9 mouse cellular contexts compared by ENCODE assay signal in the genomic region with DNA sequence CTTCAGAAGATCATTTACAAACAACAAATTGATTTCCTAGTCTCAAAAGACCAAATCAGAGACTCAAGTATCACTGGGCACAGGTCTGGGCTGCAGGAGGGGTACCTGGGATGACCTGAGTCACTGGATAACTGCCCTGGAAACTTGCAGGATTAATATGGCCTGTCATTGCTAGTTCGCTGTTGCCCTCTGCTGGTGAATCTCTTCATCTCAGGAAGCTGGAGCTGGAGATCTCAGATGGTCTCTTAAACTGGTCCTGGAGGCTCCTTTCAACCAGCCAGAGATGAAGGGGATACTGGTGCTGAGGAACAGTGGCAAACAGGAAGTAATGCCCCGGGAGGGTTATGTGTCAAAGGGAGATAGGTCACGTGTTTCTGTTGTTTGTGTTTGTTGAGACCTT.
DNase-seq lines count a peak whose midpoint lies in the region; ATAC-seq and TF ChIP-seq lines count a peak whose summit lies in the region.
"Had no signal": no experiment of that assay in that cellular context is flagged by ENCODE, and none has a peak within 500 bp of the region (broad histone marks: within the 10 kb centered on the region; RNA-seq: fewer than 3 reads in every experiment).

No protein-coding gene starts in this region.

- ATAC-seq in liver, embryonic 11.5 days (replicated peaks; ENCODE audit: low FRiP score) = no peak
- ATAC-seq in kidney, embryonic 14.5 days (ENCODE audit: low FRiP score, low TSS enrichment) = 0 out of 2 replicates have a peak, but pooled peaks have one; percentile 52
- ATAC-seq in limb, embryonic 11.5 days (ENCODE audit: insufficient number of reproducible peaks, low FRiP score, low TSS enrichment, low read depth) = peak; percentile 26; the same call in 1 of the 2 replicates
- ATAC-seq in neural tube, embryonic 14.5 days (ENCODE audit: low read depth) = peak; percentile 77; the same call in 1 of the 2 replicates

- peak; percentile 56 for TF ChIP-seq CTCF in liver, adult 2 months (IDR thresholded peaks at IDR 0.05; ENCODE audit: low read depth, low read length)

- WGBS in liver, adult 2 months = 2% methylated on average over 3 of the region's 3 CpGs
- WGBS in liver, embryonic 11.5 days = 2% methylated on average over 3 of the region's 3 CpGs
- WGBS in kidney, embryonic 14.5 days = 1% methylated on average over 3 of the region's 3 CpGs
- 1% methylated on average over 3 of the region's 3 CpGs for WGBS in limb, embryonic 11.5 days
- WGBS in neural tube, embryonic 14.5 days = 5% methylated on average over 3 of the region's 3 CpGs

- no peak overlapping the region for H3K4me2 ChIP-seq in liver, embryonic 11.5 days
- no peak overlapping the region for H3K4me2 ChIP-seq in kidney, embryonic 14.5 days (replicated peaks; ENCODE audit: low read depth, low read length)
- no peak overlapping the region for H3K4me2 ChIP-seq in limb, embryonic 11.5 days (ENCODE audit: low read depth, severe bottlenecking)
- H3K4me2 ChIP-seq in neural tube, embryonic 14.5 days (ENCODE audit: low read depth, low read length) = no peak overlapping the region

- no peaks in the 10 kb centered on the region for H3K36me3 ChIP-seq in liver, adult 2 months (ENCODE audit: control insufficient read depth, insufficient read depth, low read length)
- no peaks in the 10 kb centered on the region for H3K36me3 ChIP-seq in liver, embryonic 11.5 days (ENCODE audit: control insufficient read depth, insufficient read depth, low read length)
- H3K36me3 ChIP-seq in kidney, embryonic 14.5 days (ENCODE audit: control insufficient read depth, insufficient read depth, low read length) = no peaks in the 10 kb centered on the region
- no peaks in the 10 kb centered on the region for H3K36me3 ChIP-seq in limb, embryonic 11.5 days (ENCODE audit: control insufficient read depth, insufficient read depth, low read length)
- H3K36me3 ChIP-seq in neural tube, embryonic 14.5 days (ENCODE audit: control insufficient read depth, insufficient read depth, low read length) = no peaks in the 10 kb centered on the region

- TF ChIP-seq POLR2A in liver, adult 2 months (IDR thresholded peaks at IDR 0.05; ENCODE audit: extremely low read depth, insufficient read depth, low read length) = no peak

- no peaks in the 10 kb centered on the region for H3K27me3 ChIP-seq in liver, adult 2 months (ENCODE audit: control insufficient read depth, insufficient read depth, low read length)
- no peaks in the 10 kb centered on the region for H3K27me3 ChIP-seq in liver, embryonic 11.5 days (replicated peaks; ENCODE audit: control insufficient read depth, insufficient read depth, low read length)
- no peaks in the 10 kb centered on the region for H3K27me3 ChIP-seq in kidney, embryonic 14.5 days (ENCODE audit: control insufficient read depth, insufficient read depth, low read length)
- no peaks in the 10 kb centered on the region for H3K27me3 ChIP-seq in limb, embryonic 11.5 days (ENCODE audit: control insufficient read depth, insufficient read depth, low read length)
- no peaks in the 10 kb centered on the region for H3K27me3 ChIP-seq in neural tube, embryonic 14.5 days (ENCODE audit: control insufficient read depth, insufficient read depth, low read length)

- no peaks in the 10 kb centered on the region for H3K4me1 ChIP-seq in liver, adult 2 months (ENCODE audit: control insufficient read depth, insufficient read depth, low read length)
- H3K4me1 ChIP-seq in liver, embryonic 11.5 days (replicated peaks; ENCODE audit: control insufficient read depth, insufficient read depth, low read length) = no peaks in the 10 kb centered on the region
- no peaks in the 10 kb centered on the region for H3K4me1 ChIP-seq in kidney, embryonic 14.5 days (ENCODE audit: control insufficient read depth, insufficient read depth, low read length)
- H3K4me1 ChIP-seq in limb, embryonic 11.5 days (ENCODE audit: control insufficient read depth, insufficient read depth, low read length) = no peaks in the 10 kb centered on the region
- H3K4me1 ChIP-seq in neural tube, embryonic 14.5 days (ENCODE audit: control insufficient read depth, insufficient read depth, low read length) = no peaks in the 10 kb centered on the region

- H3K9ac ChIP-seq in liver, adult 2 months (ENCODE audit: low read depth, low read length) = no peak overlapping the region
- H3K9ac ChIP-seq in liver, embryonic 11.5 days (ENCODE audit: low read depth, low read length) = no peak overlapping the region
- no peak overlapping the region for H3K9ac ChIP-seq in kidney, embryonic 14.5 days (ENCODE audit: low read depth, low read length)
- H3K9ac ChIP-seq in limb, embryonic 11.5 days (ENCODE audit: low read length) = no peak overlapping the region
- no peak overlapping the region for H3K9ac ChIP-seq in neural tube, embryonic 14.5 days (replicated peaks; ENCODE audit: low read depth, low read length)

- no peaks in the 10 kb centered on the region for H3K79me2 ChIP-seq in liver, adult 2 months (ENCODE audit: control insufficient read depth, insufficient read depth, low read length)

- H3K27ac ChIP-seq in liver, adult 2 months (replicated peaks; ENCODE audit: insufficient read depth, low read depth, low read length) = no peak overlapping the region
- H3K27ac ChIP-seq in liver, embryonic 11.5 days (ENCODE audit: low read depth, low read length) = no peak overlapping the region
- H3K27ac ChIP-seq in kidney, embryonic 14.5 days (ENCODE audit: low read depth, low read length) = no peak overlapping the region
- H3K27ac ChIP-seq in limb, embryonic 11.5 days (replicated peaks; ENCODE audit: low read depth, low read length) = no peak overlapping the region
- H3K27ac ChIP-seq in neural tube, embryonic 14.5 days (ENCODE audit: low read depth, low read length) = no peak overlapping the region

- no peak overlapping the region for H3K4me3 ChIP-seq in liver, adult 2 months (ENCODE audit: insufficient read depth, low read depth, low read length)
- no peak overlapping the region for H3K4me3 ChIP-seq in liver, embryonic 11.5 days (ENCODE audit: low read depth, low read length)
- H3K4me3 ChIP-seq in kidney, embryonic 14.5 days (ENCODE audit: low read length) = no peak overlapping the region
- no peak overlapping the region for H3K4me3 ChIP-seq in limb, embryonic 11.5 days (ENCODE audit: low read depth, low read length)
- no peak overlapping the region for H3K4me3 ChIP-seq in neural tube, embryonic 14.5 days (ENCODE audit: low read depth, low read length)
- H3K4me3 ChIP-seq: myocyte had no signal

- H3K9me3 ChIP-seq in liver, embryonic 11.5 days (ENCODE audit: control insufficient read depth, low read length) = no peaks in the 10 kb centered on the region
- H3K9me3 ChIP-seq in kidney, embryonic 14.5 days (ENCODE audit: control insufficient read depth, low read length) = no peaks in the 10 kb centered on the region
- no peaks in the 10 kb centered on the region for H3K9me3 ChIP-seq in limb, embryonic 11.5 days (ENCODE audit: control insufficient read depth, low read length)
- H3K9me3 ChIP-seq in neural tube, embryonic 14.5 days (ENCODE audit: control insufficient read depth, low read length) = no peaks in the 10 kb centered on the region

- peak; percentile 44 for DNase-seq in liver, adult 2 months (ENCODE audit: extremely low read depth, low read depth, low spot score)
- no peak for DNase-seq in liver, embryonic 11.5 days (ENCODE audit: low spot score)
- DNase-seq in cerebellum, postnatal 4 days (ENCODE audit: low spot score in 2 of 2) = peak; percentile 35 to 72
- peak; percentile 51 to 63 for DNase-seq in gastrocnemius, adult 8-10 months (ENCODE audit: low spot score in 2 of 2)
- peak; percentile 77 for DNase-seq in limb, embryonic 11.5 days (ENCODE audit: low spot score)
- DNase-seq in thymus, postnatal 10 days (ENCODE audit: low spot score in 2 of 2) = peak; percentile 4 to 37
